Mouse (Mus musculus) CD8-positive naive resting alpha-beta T cell, adult 57 days (primary cell): ENCODE measurements around the gene Zfp78. TPM values are rescaled to one million over a fixed set of nuclear protein-coding genes. Genes with fewer than 3 reads are reported as not detected.

ENCODE experiments used
- total RNA-seq: library from RNA; stranded (reverse); gene quantifications from one replicate; pipeline ENCODE4 v1.2.4, GENCODE M21; 2023

Gene Zfp78
- total RNA-seq, result 2.1 TPM

GRCm38 (mm10) chr7:6363047-6363488, at the start of gene Zfp78:
Gene Zfp78, plus strand, starts transcription at chr7:6363280.

GRCm38 (mm10) chr7:6331233-6331956, 31.7 kb upstream of the Zfp78 start, which contains the start of gene Zfp583:
Gene Zfp583, minus strand, starts transcription at chr7:6331285.

GRCm38 (mm10) chr7:6343501-6344071, 19.5 kb upstream of the Zfp78 start, which contains the start of gene Gm3854:
Gene Gm3854, plus strand, starts transcription at chr7:6343759.

GRCm38 (mm10) chr7:6383044-6383455, 20.0 kb downstream of the Zfp78 start, which contains the start of gene Zfp28:
Gene Zfp28, plus strand, starts transcription at chr7:6383295.

GRCm38 (mm10) chr7:6397996-6398975, 35.2 kb downstream of the Zfp78 start, which contains the start of gene Smim17:
Gene Smim17, plus strand, starts transcription at chr7:6398715.

GRCm38 (mm10) chr7:6410043-6410442, 47.0 kb downstream of the Zfp78 start, which contains the start of gene Gm20715:
Gene Gm20715, plus strand, starts transcription at chr7:6410277.

Other genes starting within 250 kb of the Zfp78 start
- 34.6 TPM for gene Zfp787, start 207.3 kb upstream of the Zfp78 start, total RNA-seq
- 34.4 TPM for gene Zfp444, start 191.1 kb upstream of the Zfp78 start, total RNA-seq
- gene Galp, start 166.2 kb upstream of the Zfp78 start, total RNA-seq, result not detected
- not detected for gene Zscan5b, start 141.0 kb upstream of the Zfp78 start, total RNA-seq
- gene Epp13, start 110.6 kb upstream of the Zfp78 start, total RNA-seq, result not detected
- 4.8 TPM for gene Zfp667, start 76.7 kb upstream of the Zfp78 start, total RNA-seq
- gene Zfp583, start 32.0 kb upstream of the Zfp78 start, total RNA-seq, result 0.70 TPM
- 0.55 TPM for gene Gm3854, start 19.5 kb upstream of the Zfp78 start, total RNA-seq
- 5.7 TPM for gene Zfp28, start 20.0 kb downstream of the Zfp78 start, total RNA-seq
- not detected for gene Smim17, start 35.4 kb downstream of the Zfp78 start, total RNA-seq
- not detected for gene Gm20715, start 47.0 kb downstream of the Zfp78 start, total RNA-seq
- gene Olfr1344, start 75.4 kb downstream of the Zfp78 start, total RNA-seq, result not detected
- not detected for gene Olfr1336, start 92.9 kb downstream of the Zfp78 start, total RNA-seq
- not detected for gene Olfr1346, start 103.8 kb downstream of the Zfp78 start, total RNA-seq
- not detected for gene Olfr5, start 123.7 kb downstream of the Zfp78 start, total RNA-seq
- gene Olfr1347, start 136.5 kb downstream of the Zfp78 start, total RNA-seq, result not detected
- not detected for gene Olfr1348, start 145.5 kb downstream of the Zfp78 start, total RNA-seq
- not detected for gene Olfr1349, start 159.7 kb downstream of the Zfp78 start, total RNA-seq
- gene Olfr1350, start 201.6 kb downstream of the Zfp78 start, total RNA-seq, result not detected